Mouse (Mus musculus) brown adipose tissue, adult 24 weeks (tissue): ENCODE measurements around the gene Bod1l. TPM values are rescaled to one million over a fixed set of nuclear protein-coding genes. Genes with fewer than 3 reads are reported as not detected.

ENCODE experiments used
- H3K27ac ChIP-seq: fragments of 200-500 bp; replicated peaks from 2 replicates; pipeline ENCODE4 v1.5.1; 2012; ENCODE audit warnings: low read depth, mild to moderate bottlenecking, low read length
- H3K4me1 ChIP-seq: fragments of 200-500 bp; 2 replicates; pipeline ENCODE4 v1.6.1; 2012; ENCODE audit warnings: low read length, mixed read lengths; ENCODE audit not compliant: control insufficient read depth, insufficient read depth, insufficient read length
- H3K4me3 ChIP-seq: fragments of 200-500 bp; 2 replicates; pipeline ENCODE4 v1.5.1; 2012; ENCODE audit warnings: low read depth, mild to moderate bottlenecking, low read length, moderate library complexity; ENCODE audit not compliant: insufficient read depth
- polyA plus RNA-seq: library from polyadenylated mRNA; stranded (reverse); fragments of >200 nt; gene quantifications from 2 replicates; pipeline ENCODE4 v1.2.4, GENCODE M21; 2012; ENCODE audit not compliant: missing spikeins, insufficient read depth, insufficient read length

Gene Bod1l
- polyA plus RNA-seq, 1 experiment = 14.2 TPM

GRCm38 (mm10) chr5:41757338-41757737 is 86.8 kb downstream of the Bod1l start:
- Histone ChIP-seq H3K27ac (no peak overlapping the region), H3K4me1 (no peaks in the 10 kb centered on the region), H3K4me3 (no peak overlapping the region)

DNA sequence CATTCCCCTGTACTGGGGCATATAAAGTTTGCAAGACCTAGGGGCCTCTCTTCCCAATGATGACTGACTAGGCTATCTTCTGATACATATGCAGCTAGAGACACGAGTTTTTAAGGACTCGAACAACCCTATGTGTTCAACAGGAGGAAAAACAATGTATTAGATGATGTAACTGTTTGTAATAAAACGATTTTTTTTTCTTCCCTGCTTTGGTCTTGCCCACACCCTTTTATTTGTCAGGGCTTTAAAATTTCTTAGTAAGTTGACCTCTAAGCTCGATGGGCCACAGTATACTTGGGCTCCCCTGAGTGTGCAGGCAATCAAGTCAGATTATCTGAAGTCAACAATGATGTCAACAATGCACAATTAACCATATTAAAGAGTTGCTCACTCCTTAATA is 87.7 kb downstream of the Bod1l start:
- Histone ChIP-seq H3K4me3 (no peak overlapping the region), H3K4me1 (no peaks in the 10 kb centered on the region), H3K27ac (no peak overlapping the region)

GRCm38 (mm10) chr5:41755373-41755960 is 88.6 kb downstream of the Bod1l start:
- Histone ChIP-seq H3K27ac (no peak overlapping the region), H3K4me3 (no peak overlapping the region), H3K4me1 (no peaks in the 10 kb centered on the region)

DNA sequence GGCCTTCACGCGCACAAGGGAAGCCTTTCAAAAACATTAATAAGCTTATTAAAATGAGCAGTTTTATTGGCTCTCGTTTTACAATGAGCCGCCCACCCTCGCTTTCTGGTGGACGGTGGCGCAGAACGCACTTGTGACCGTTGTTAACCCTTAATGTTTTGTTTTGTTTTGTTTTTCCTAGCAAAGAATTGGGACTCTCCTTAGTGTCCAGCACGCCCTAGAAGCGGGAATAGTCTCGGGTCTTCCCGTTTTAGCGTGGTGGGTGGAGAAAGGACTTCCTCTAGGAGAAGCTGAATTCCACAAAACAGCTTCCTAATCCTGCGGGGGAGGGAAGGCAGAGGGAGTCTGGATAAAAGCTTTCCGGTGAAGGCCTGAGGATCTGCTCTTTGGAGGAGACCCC is 89.3 kb downstream of the Bod1l start:
- Histone ChIP-seq H3K4me1 (no peaks in the 10 kb centered on the region), H3K4me3 (peak overlapping the region; percentile 36; the same call in 1 of the 2 replicates), H3K27ac (no peak overlapping the region)

DNA sequence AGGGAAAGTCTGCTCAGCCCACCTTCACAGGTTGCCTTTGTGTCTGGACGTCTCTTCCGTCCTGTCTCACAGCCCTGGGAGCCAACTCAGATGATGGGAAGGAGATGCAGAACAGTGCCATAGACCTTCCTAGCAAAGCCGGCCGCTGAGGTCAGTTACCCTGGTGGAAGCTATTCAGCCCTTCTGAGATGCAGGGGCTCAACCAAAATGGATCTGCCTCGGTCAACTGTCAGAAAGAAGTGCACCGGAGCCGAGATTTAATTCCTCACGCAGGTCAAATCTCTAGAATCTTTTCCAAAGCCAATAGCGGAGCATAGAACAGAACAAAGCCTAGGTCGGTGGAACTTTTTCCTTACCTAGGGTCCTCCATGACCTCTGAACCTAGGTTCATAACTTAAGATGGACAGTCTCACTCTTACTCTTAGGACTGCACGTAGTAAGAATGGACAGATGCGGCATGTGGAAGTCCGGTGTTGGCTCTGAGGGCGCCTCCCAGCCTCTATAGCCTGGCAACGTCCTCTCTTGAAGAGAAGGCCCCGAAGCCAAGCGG is 89.8 kb downstream of the Bod1l start:
- Histone ChIP-seq H3K4me3 (0 out of 2 replicates have a peak overlapping the region, but pooled peaks have one; percentile 36), H3K27ac (no peak overlapping the region), H3K4me1 (no peaks in the 10 kb centered on the region)

- Histone ChIP-seq H3K27ac (no peak overlapping the region), H3K4me3 (no peak overlapping the region), H3K4me1 (no peaks in the 10 kb centered on the region)
Measured at GRCm38 (mm10) chr5:41752721-41753120, 91.4 kb downstream of the Bod1l start.

- no peaks in the 10 kb centered on the region for H3K4me1 ChIP-seq
- no peak overlapping the region for H3K4me3 ChIP-seq
- H3K27ac ChIP-seq = no peak overlapping the region
Measured at GRCm38 (mm10) chr5:41744898-41745780, 99.0 kb downstream of the Bod1l start.

- Histone ChIP-seq H3K4me1 (no peaks in the 10 kb centered on the region), H3K4me3 (no peak overlapping the region), H3K27ac (no peak overlapping the region)
Measured at GRCm38 (mm10) chr5:41744234-41744633, 99.9 kb downstream of the Bod1l start.

GRCm38 (mm10) chr5:41738817-41739216 is 105.3 kb downstream of the Bod1l start:
- H3K27ac ChIP-seq = no peak overlapping the region
- H3K4me3 ChIP-seq = no peak overlapping the region
- H3K4me1 ChIP-seq = no peaks in the 10 kb centered on the region

Other genes with a start within 250 kb of the Bod1l start
- gene Rab28, start 136.2 kb downstream of the Bod1l start, polyA plus RNA-seq = 51.9 and 53.2 TPM in 2 replicates
- gene Nkx3-2, start 79.8 kb downstream of the Bod1l start, polyA plus RNA-seq = not detected in 2 replicates
- gene Gm16223, start 223.6 kb upstream of the Bod1l start, polyA plus RNA-seq = not detected in 2 replicates